Mouse (Mus musculus) E14TG2a.4 (cell line): ENCODE results near the gene Plppr3.

Source experiments
- CTCF ChIP-seq: conservative IDR thresholded peaks from 2 replicates; pipeline ENCODE4 v1.5.1; 2014; ENCODE audit warnings: low read length
- NANOG ChIP-seq: IDR thresholded peaks from 2 replicates; pipeline ENCODE4 v1.6.1; 2014; ENCODE audit warnings: borderline replicate concordance, low read length, mixed read lengths

DNA sequence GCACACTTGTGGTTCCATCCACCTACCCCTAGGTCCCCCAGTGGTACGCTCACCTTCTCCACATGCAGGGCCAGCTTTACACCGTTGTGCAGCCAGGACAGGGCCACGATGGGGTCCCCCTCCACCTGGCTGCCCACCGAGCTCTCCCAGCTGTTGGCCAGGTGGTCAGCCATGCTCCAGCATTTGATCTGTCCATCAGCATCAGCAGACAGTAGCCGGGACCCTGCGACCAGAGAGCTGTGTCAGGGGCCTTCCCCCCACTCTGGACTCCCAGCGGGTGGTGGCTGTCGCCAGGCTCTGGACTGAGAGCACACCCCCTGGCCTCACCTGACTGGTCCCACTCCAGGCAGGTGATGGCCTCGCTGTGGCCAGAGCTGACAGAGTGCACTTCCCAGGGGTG lies 32.3 kb upstream of the Plppr3 start:
- TF ChIP-seq CTCF (no peak), NANOG (no peak)
